Mouse (Mus musculus) stomach, postnatal 0 days (tissue): ENCODE measurements around the gene Map2k4.

Experiments
- CTCF ChIP-seq: IDR thresholded peaks from 2 replicates; pipeline ENCODE4 v1.5.1; 2016; ENCODE audit warnings: antibody characterized with exemption, low read depth, mild to moderate bottlenecking, moderate library complexity
- EP300 ChIP-seq: optimal IDR thresholded peaks from 2 replicates; pipeline ENCODE3; 2016; ENCODE audit warnings: antibody characterized with exemption

DNA sequence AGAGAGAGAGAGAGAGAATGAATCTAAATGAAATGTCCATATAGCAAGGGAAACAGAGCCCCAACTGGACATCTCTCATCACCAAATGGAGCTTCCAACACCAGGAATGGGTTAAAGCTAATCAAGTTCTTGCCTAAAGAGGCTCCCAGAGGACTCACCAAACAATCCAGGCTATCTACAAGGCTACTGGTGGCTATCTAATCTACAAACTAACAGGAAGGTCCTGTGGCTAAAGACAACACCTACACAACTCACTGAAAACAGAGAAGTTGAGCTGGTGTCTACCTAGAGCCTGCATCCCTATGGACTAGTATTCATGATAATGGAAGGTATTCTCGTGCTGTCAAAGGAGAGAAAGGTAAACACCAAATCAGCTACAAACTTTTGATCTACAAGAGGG lies 28.7 kb downstream of the Map2k4 start:
- TF ChIP-seq CTCF (no peak), EP300 (no peak)
